Mouse (Mus musculus) hindbrain, embryonic 10.5 days (tissue): ENCODE data around the gene Wdr75. TPM values are rescaled to one million over a fixed set of nuclear protein-coding genes. Genes with fewer than 3 reads are reported as not detected.

Experiments used
- DNase-seq: peaks from one replicate; pipeline ENCODE4 v3.0.0-alpha.2; 2017; ENCODE audit warnings: low spot score
- H3K27ac ChIP-seq: fragments of 300-500 bp; sonication (generic); 2 replicates; pipeline ENCODE4 v1.5.1; 2016; ENCODE audit warnings: mild to moderate bottlenecking, moderate library complexity
- H3K27me3 ChIP-seq: fragments of 300-500 bp; sonication (generic); 2 replicates; pipeline ENCODE4 v1.6.1; 2016; ENCODE audit warnings: mild to moderate bottlenecking; ENCODE audit not compliant: poor library complexity, insufficient read depth, severe bottlenecking
- H3K36me3 ChIP-seq: fragments of 300-500 bp; sonication (generic); 2 replicates; pipeline ENCODE4 v1.6.1; 2016; ENCODE audit warnings: mild to moderate bottlenecking, moderate library complexity
- H3K4me1 ChIP-seq: fragments of 300-500 bp; sonication (generic); replicated peaks from 2 replicates; pipeline ENCODE4 v1.6.1; 2016; ENCODE audit warnings: mild to moderate bottlenecking
- H3K4me3 ChIP-seq: fragments of 300-500 bp; sonication (generic); 2 replicates; pipeline ENCODE4 v1.5.1; 2016; ENCODE audit warnings: mild to moderate bottlenecking, moderate library complexity
- H3K9me3 ChIP-seq: fragments of 300-500 bp; sonication (generic); 2 replicates; pipeline ENCODE4 v1.6.1; 2016; ENCODE audit warnings: mild to moderate bottlenecking, moderate library complexity
- WGBS: fragments of 180-500 bp; shearing (Covaris S2); methylation state at CpG from one replicate; pipeline ENCODE4 v1.1.7; 2016; 5-methylcytosine and 5-hydroxymethylcytosine counted together
- polyA plus RNA-seq: library from polyadenylated mRNA; unstranded; fragments of >200 nt; fragmentation: Nextera tagmentation; extraction: Ambion mirVana; gene quantifications from 2 replicates; pipeline ENCODE4 v1.2.1, GENCODE M21; 2016

The Wdr75 gene
- polyA plus RNA-seq, 1 experiment from 2014 or later = 65.7 TPM

GRCm38 (mm10) chr1:45816889-45817288 lies 21.9 kb downstream of the Wdr75 start:
- H3K4me3 ChIP-seq = no peak overlapping the region
- no peaks in the 10 kb centered on the region for H3K9me3 ChIP-seq
- no peaks in the 10 kb centered on the region for H3K27me3 ChIP-seq
- peak; percentile 8 for DNase-seq
- 0 out of 2 replicates have a peak, but pooled peaks cover 4% of the 10 kb centered on the region for H3K4me1 ChIP-seq
- no peak overlapping the region for H3K27ac ChIP-seq
- 38% methylated on average over 1 of the region's 1 CpGs for WGBS
- peaks cover 100% of the 10 kb centered on the region for H3K36me3 ChIP-seq

GRCm38 (mm10) chr1:45818564-45818963 lies 23.6 kb downstream of the Wdr75 start:
- peaks cover 100% of the 10 kb centered on the region for H3K36me3 ChIP-seq
- H3K9me3 ChIP-seq = no peaks in the 10 kb centered on the region
- whole genome bisulfite sequencing = 74% methylated on average over 9 of the region's 9 CpGs
- H3K4me1 ChIP-seq = 0 out of 2 replicates have a peak, but pooled peaks cover 4% of the 10 kb centered on the region
- DNase-seq = no peak
- H3K27ac ChIP-seq = no peak overlapping the region
- no peaks in the 10 kb centered on the region for H3K27me3 ChIP-seq
- no peak overlapping the region for H3K4me3 ChIP-seq

GRCm38 (mm10) chr1:45824441-45824840 lies 29.5 kb downstream of the Wdr75 start:
- H3K27ac ChIP-seq = no peak overlapping the region
- H3K27me3 ChIP-seq = no peaks in the 10 kb centered on the region
- DNase-seq = no peak
- H3K4me3 ChIP-seq = no peak overlapping the region
- no peaks in the 10 kb centered on the region for H3K9me3 ChIP-seq
- 83% methylated on average over 1 of the region's 1 CpGs for WGBS
- peaks cover 58% of the 10 kb centered on the region for H3K36me3 ChIP-seq
- no peaks in the 10 kb centered on the region for H3K4me1 ChIP-seq

GRCm38 (mm10) chr1:45825140-45825539 lies 30.2 kb downstream of the Wdr75 start:
- peaks cover 51% of the 10 kb centered on the region for H3K36me3 ChIP-seq
- H3K9me3 ChIP-seq = no peaks in the 10 kb centered on the region
- DNase-seq = peak; percentile 59
- 58% methylated on average over 5 of the region's 5 CpGs for WGBS
- no peak overlapping the region for H3K4me3 ChIP-seq
- no peaks in the 10 kb centered on the region for H3K4me1 ChIP-seq
- H3K27ac ChIP-seq = no peak overlapping the region
- no peaks in the 10 kb centered on the region for H3K27me3 ChIP-seq

- peaks cover 46% of the 10 kb centered on the region for H3K36me3 ChIP-seq
- H3K4me3 ChIP-seq = no peak overlapping the region
- DNase-seq = no peak
- no peaks in the 10 kb centered on the region for H3K4me1 ChIP-seq
- H3K9me3 ChIP-seq = no peaks in the 10 kb centered on the region
- no peaks in the 10 kb centered on the region for H3K27me3 ChIP-seq
- WGBS = 94% methylated on average over 3 of the region's 3 CpGs
- no peak overlapping the region for H3K27ac ChIP-seq
Measured at GRCm38 (mm10) chr1:45825630-45826029, 30.7 kb downstream of the Wdr75 start.

- no peaks in the 10 kb centered on the region for H3K27me3 ChIP-seq
- WGBS = 84% methylated on average over 2 of the region's 2 CpGs
- no peak overlapping the region for H3K4me3 ChIP-seq
- H3K27ac ChIP-seq = no peak overlapping the region
- H3K9me3 ChIP-seq = no peaks in the 10 kb centered on the region
- H3K36me3 ChIP-seq = peaks cover 41% of the 10 kb centered on the region
- no peaks in the 10 kb centered on the region for H3K4me1 ChIP-seq
- no peak for DNase-seq
Measured at GRCm38 (mm10) chr1:45826148-45826547, 31.2 kb downstream of the Wdr75 start.

GRCm38 (mm10) chr1:45826796-45827195 lies 31.8 kb downstream of the Wdr75 start:
- H3K4me1 ChIP-seq = no peaks in the 10 kb centered on the region
- whole genome bisulfite sequencing = 94% methylated on average over 2 of the region's 2 CpGs
- H3K27ac ChIP-seq = no peak overlapping the region
- no peaks in the 10 kb centered on the region for H3K9me3 ChIP-seq
- DNase-seq = no peak
- no peak overlapping the region for H3K4me3 ChIP-seq
- H3K36me3 ChIP-seq = peaks cover 35% of the 10 kb centered on the region
- no peaks in the 10 kb centered on the region for H3K27me3 ChIP-seq

- Histone ChIP-seq H3K27ac (no peak overlapping the region), H3K27me3 (no peaks in the 10 kb centered on the region), H3K4me3 (no peak overlapping the region), H3K4me1 (no peaks in the 10 kb centered on the region), H3K9me3 (no peaks in the 10 kb centered on the region), H3K36me3 (no peaks in the 10 kb centered on the region)
- DNase-seq = no peak
- WGBS = 89% methylated on average over 8 of the region's 8 CpGs
Measured at GRCm38 (mm10) chr1:45830453-45831206, 35.7 kb downstream of the Wdr75 start.

- Histone ChIP-seq H3K4me1 (no peaks in the 10 kb centered on the region), H3K36me3 (no peaks in the 10 kb centered on the region), H3K27ac (no peak overlapping the region), H3K27me3 (no peaks in the 10 kb centered on the region), H3K4me3 (no peak overlapping the region), H3K9me3 (no peaks in the 10 kb centered on the region)
- WGBS = 87% methylated on average over 4 of the region's 4 CpGs
- DNase-seq = no peak
Measured at GRCm38 (mm10) chr1:45835362-45836063, 40.5 kb downstream of the Wdr75 start.

GRCm38 (mm10) chr1:45837736-45838135 lies 42.8 kb downstream of the Wdr75 start:
- H3K27me3 ChIP-seq = no peaks in the 10 kb centered on the region
- no peaks in the 10 kb centered on the region for H3K36me3 ChIP-seq
- DNase-seq = no peak
- no peaks in the 10 kb centered on the region for H3K9me3 ChIP-seq
- H3K27ac ChIP-seq = no peak overlapping the region
- WGBS = 92% methylated on average over 4 of the region's 4 CpGs
- no peaks in the 10 kb centered on the region for H3K4me1 ChIP-seq
- H3K4me3 ChIP-seq = no peak overlapping the region

GRCm38 (mm10) chr1:45838271-45838670 lies 43.3 kb downstream of the Wdr75 start:
- no peak for DNase-seq
- H3K36me3 ChIP-seq = no peaks in the 10 kb centered on the region
- H3K4me1 ChIP-seq = no peaks in the 10 kb centered on the region
- H3K4me3 ChIP-seq = no peak overlapping the region
- no peak overlapping the region for H3K27ac ChIP-seq
- H3K27me3 ChIP-seq = no peaks in the 10 kb centered on the region
- H3K9me3 ChIP-seq = no peaks in the 10 kb centered on the region

GRCm38 (mm10) chr1:45845466-45845865 lies 50.5 kb downstream of the Wdr75 start:
- 89% methylated on average over 1 of the region's 1 CpGs for WGBS
- Histone ChIP-seq H3K4me3 (no peak overlapping the region), H3K27ac (no peak overlapping the region)

GRCm38 (mm10) chr1:45858038-45858437 lies 63.1 kb downstream of the Wdr75 start:
- Histone ChIP-seq H3K27ac (no peak overlapping the region), H3K36me3 (no peaks in the 10 kb centered on the region), H3K27me3 (no peaks in the 10 kb centered on the region), H3K9me3 (0 out of 2 replicates have a peak, but pooled peaks cover under 1% of the 10 kb centered on the region), H3K4me1 (no peaks in the 10 kb centered on the region), H3K4me3 (no peak overlapping the region)
- DNase-seq = no peak
- 79% methylated on average over 1 of the region's 1 CpGs for WGBS

More at GRCm38 (mm10) chr1:45845466-45845865, 50.5 kb downstream of the Wdr75 start:
- H3K27me3 ChIP-seq = no peaks in the 10 kb centered on the region
- no peaks in the 10 kb centered on the region for H3K36me3 ChIP-seq
- H3K4me1 ChIP-seq = no peaks in the 10 kb centered on the region
- H3K9me3 ChIP-seq = no peaks in the 10 kb centered on the region
- DNase-seq = no peak
